Mouse (Mus musculus): ENCODE data around the gene Zbtb3.

DNA sequence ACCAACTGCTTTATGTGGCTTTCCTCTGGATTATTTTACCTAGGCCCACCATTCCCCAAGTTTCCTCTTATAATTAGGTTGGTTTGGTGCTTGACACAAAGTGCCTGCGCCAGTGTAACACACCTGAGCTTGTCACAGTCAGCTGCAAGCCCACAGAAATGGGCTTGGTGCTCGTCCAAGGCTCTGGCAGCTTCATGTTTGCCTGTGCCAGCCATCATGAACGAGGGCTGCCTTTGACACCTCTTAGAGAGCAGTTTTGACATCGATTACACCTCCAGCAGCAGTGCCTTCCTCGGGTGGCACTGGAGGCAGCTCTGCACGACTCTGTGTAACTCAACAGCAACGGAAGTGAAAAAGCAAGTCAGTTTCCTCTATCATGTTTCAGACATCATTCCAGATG is 12.2 kb upstream of the Zbtb3 start:
- TF ChIP-seq POLR2A (IDR thresholded peaks at IDR 0.05; ENCODE audit: borderline replicate concordance, control insufficient read depth, low read depth, low read length) (no peak), CTCF (IDR thresholded peaks at IDR 0.05; ENCODE audit: control insufficient read depth, insufficient read depth, low read length) (no peak)

All from bone marrow, adult 2 months (tissue).